Mouse (Mus musculus) brain, adult 2 months (tissue): ENCODE data around the gene Hsd3b7.
A peak's percentile ranks its signal among the peaks of the same experiment; 100 is the strongest.

Experiments used
- DNase-seq: peaks from one replicate; pipeline ENCODE4 v3.0.0; 2011; ENCODE audit warnings: low read depth, low spot score

Hsd3b7 gene

GRCm38 (mm10) chr7:127800435-127801009 is at the start of gene Hsd3b7:
Hsd3b7 (plus strand) TSS chr7:127800604.
- DNase-seq = peak; percentile 94

- DNase-seq = no peak
These were observed 48.8 kb upstream of the Hsd3b7 start for GRCm38 (mm10) chr7:127751619-127752018.

GRCm38 (mm10) chr7:127752069-127752468 is 48.3 kb upstream of the Hsd3b7 start:
- DNase-seq = no peak

- DNase-seq = no peak
These were observed 47.2 kb upstream of the Hsd3b7 start for GRCm38 (mm10) chr7:127753158-127753557.

- DNase-seq = no peak
These were observed 46.7 kb upstream of the Hsd3b7 start for GRCm38 (mm10) chr7:127753741-127754140.

- no peak for DNase-seq
These were observed 40.7 kb upstream of the Hsd3b7 start for GRCm38 (mm10) chr7:127759716-127760115.

- no peak for DNase-seq
These were observed 39.9 kb upstream of the Hsd3b7 start for GRCm38 (mm10) chr7:127760478-127760877.

GRCm38 (mm10) chr7:127761026-127761425 is 39.4 kb upstream of the Hsd3b7 start:
- DNase-seq = peak; percentile 86

- DNase-seq = no peak
These were observed 36.8 kb upstream of the Hsd3b7 start for GRCm38 (mm10) chr7:127763642-127764041.

- no peak for DNase-seq
These were observed 34.6 kb upstream of the Hsd3b7 start for GRCm38 (mm10) chr7:127765756-127766155.

GRCm38 (mm10) chr7:127766851-127767609 is 33.4 kb upstream of the Hsd3b7 start:
- no peak for DNase-seq

GRCm38 (mm10) chr7:127767671-127768345 is 32.6 kb upstream of the Hsd3b7 start:
- no peak for DNase-seq

GRCm38 (mm10) chr7:127768346-127768996 is 31.9 kb upstream of the Hsd3b7 start:
- no peak for DNase-seq

- peak; percentile 99 for DNase-seq
These were observed 31.3 kb upstream of the Hsd3b7 start for GRCm38 (mm10) chr7:127768997-127769593.

GRCm38 (mm10) chr7:127769651-127770038 is 30.8 kb upstream of the Hsd3b7 start, which contains the start of gene Orai3:
Orai3 (plus strand) TSS chr7:127769815.
- peak; percentile 88 for DNase-seq

- no peak for DNase-seq
These were observed 30.1 kb upstream of the Hsd3b7 start for GRCm38 (mm10) chr7:127770039-127770905.

- peak; percentile 83 for DNase-seq
These were observed 29.1 kb upstream of the Hsd3b7 start for GRCm38 (mm10) chr7:127771262-127771661.

GRCm38 (mm10) chr7:127772080-127772479 is 28.3 kb upstream of the Hsd3b7 start:
- DNase-seq = no peak

GRCm38 (mm10) chr7:127772557-127772956 is 27.8 kb upstream of the Hsd3b7 start:
- no peak for DNase-seq

GRCm38 (mm10) chr7:127773664-127774384 is 26.6 kb upstream of the Hsd3b7 start:
- DNase-seq = peak; percentile 92
